Mouse (Mus musculus): ENCODE data around the gene Ccnq. TPM values are rescaled to one million over a fixed set of nuclear protein-coding genes. Genes with fewer than 3 reads are reported as not detected.
A peak's percentile ranks its signal among the peaks of the same experiment; 100 is the strongest.

The Ccnq gene
- total RNA-seq (2012; rRNA removed) (55.2 and 55.5 TPM in 2 replicates), total RNA-seq (2014; rRNA removed) (56.9 and 63.5 TPM in 2 replicates), polyA plus RNA-seq (2012; ENCODE audit: insufficient read length, low read depth) (37.7 and 47.7 TPM in 2 replicates)

GRCm38 (mm10) chr11:78750885-78751842 lies at the start of gene Ccnq:
TSS of gene Ccnq (minus strand) at chr11:78751729.
- H3K9me3 ChIP-seq (replicated peaks; ENCODE audit: low read length), result no peaks in the 10 kb centered on the region
- H3K4me1 ChIP-seq (ENCODE audit: control insufficient read depth in 1 of 2, insufficient read depth in 2 of 2), result peaks cover 0 to 30% of the 10 kb centered on the region in 2 experiments; a peak in 2 of 4 replicates
- H3K79me2 ChIP-seq (replicated peaks; ENCODE audit: control insufficient read depth, extremely low read depth, insufficient read depth, poor library complexity, severe bottlenecking), result peaks cover 5% of the 10 kb centered on the region
- peak within 1 kb of the TSS; percentile 70 to 99 (median 74) for H3K4me3 ChIP-seq (replicated peaks in 1 of 3; ENCODE audit: low read depth in 2 of 3, low read length in 2 of 3, poor library complexity in 1 of 3)
- in situ Hi-C loops (cut with MboI; ENCODE audit: low pct_ligation_motif_present, low pct_unique_long_range_greater_than_20kb, low sequenced_read_pairs) (no loop called here), dilution Hi-C loops (cut with MboI; ENCODE audit: extremely low pct_ligation_motif_present, extremely low pct_unique_long_range_greater_than_20kb, low sequenced_read_pairs) (no loop called here)
- peak within 1 kb of the TSS; percentile 55 for H3K4me2 ChIP-seq (ENCODE audit: insufficient read depth, low read depth, poor library complexity, severe bottlenecking)
- peak; percentile 81 for DNase-seq (ENCODE audit: extremely low read depth)
- peaks cover 7% of the 10 kb centered on the region for H3K27me3 ChIP-seq (replicated peaks)
- peaks cover 12 to 30% of the 10 kb centered on the region in 2 experiments for H3K36me3 ChIP-seq (replicated peaks in 1 of 2; ENCODE audit: control insufficient read depth in 1 of 2, insufficient read depth in 1 of 2, low read length in 1 of 2)
- H3K9ac ChIP-seq (ENCODE audit: insufficient read depth, low read depth), result peak within 1 kb of the TSS; percentile 70
- H3K27ac ChIP-seq (ENCODE audit: insufficient read depth, low read depth), result peak within 1 kb of the TSS; percentile 11
- TF ChIP-seq TBP (conservative IDR thresholded peaks at IDR 0.05; ENCODE audit: low read depth, low read length), result peak; percentile 78
- TF ChIP-seq ETS1 (conservative IDR thresholded peaks at IDR 0.05; ENCODE audit: low read depth, low read length), result no peak
- TF ChIP-seq PAX5 (IDR thresholded peaks at IDR 0.05; ENCODE audit: low read length), result no peak
- no peak; the same call in 1 of the 2 replicates for TF ChIP-seq RAD21 (IDR thresholded peaks at IDR 0.05; ENCODE audit: low read depth, low read length)
- TF ChIP-seq NRF1 (IDR thresholded peaks at IDR 0.05; ENCODE audit: low read depth, low read length), result peak; percentile 51
- peak; percentile 92 for TF ChIP-seq MXI1 (IDR thresholded peaks at IDR 0.05; ENCODE audit: low read depth, low read length)
- no peak; the same call in 1 of the 2 replicates for TF ChIP-seq JUND (conservative IDR thresholded peaks at IDR 0.05; ENCODE audit: low read depth, low read length)
- peak; percentile 30; the same call in 1 of the 2 replicates for TF ChIP-seq CHD1 (IDR thresholded peaks at IDR 0.05; ENCODE audit: low read depth, low read length)
- peak; percentile 85 for TF ChIP-seq HCFC1 (IDR thresholded peaks at IDR 0.05; ENCODE audit: low read depth, low read length)
- TF ChIP-seq ZMIZ1 (IDR thresholded peaks at IDR 0.05; ENCODE audit: low read depth, low read length), result peak; percentile 96
- no peak for TF ChIP-seq ZC3H11A (IDR thresholded peaks at IDR 0.05; ENCODE audit: low read depth, low read length)
- TF ChIP-seq BHLHE40 (IDR thresholded peaks at IDR 0.05; ENCODE audit: low read depth, low read length), result 0 out of 2 replicates have a peak, but pooled peaks have one; percentile 12
- peak; percentile 98 for TF ChIP-seq UBTF (IDR thresholded peaks at IDR 0.05; ENCODE audit: low read depth, low read length)
- peak; percentile 92 for TF ChIP-seq MAX (IDR thresholded peaks at IDR 0.05; ENCODE audit: low read length)
- no peak for TF ChIP-seq MAZ (IDR thresholded peaks at IDR 0.05; ENCODE audit: low read depth, low read length)
- no peak for TF ChIP-seq JUN (IDR thresholded peaks at IDR 0.05; ENCODE audit: insufficient read depth, low read depth, low read length)
- peak; percentile 90 for TF ChIP-seq ELF1 (IDR thresholded peaks at IDR 0.05; ENCODE audit: low read depth, low read length)
- TF ChIP-seq CTCF (conservative IDR thresholded peaks at IDR 0.05 in 1 of 2, IDR thresholded peaks at IDR 0.05 in 1 of 2; ENCODE audit: low read depth in 2 of 2, low read length in 2 of 2), result peak in 1 of 2 experiments; percentile 11; a peak in 1 of 4 replicates
- peak; percentile 66 for TF ChIP-seq IRF4 (IDR thresholded peaks at IDR 0.05; ENCODE audit: low read depth, low read length)
- no peak for TF ChIP-seq GABPA (IDR thresholded peaks at IDR 0.05; ENCODE audit: insufficient replicate concordance, low read depth, low read length)
- TF ChIP-seq USF2 (conservative IDR thresholded peaks at IDR 0.05; ENCODE audit: low read depth, low read length), result no peak
- peak; percentile 95 for TF ChIP-seq TCF12 (IDR thresholded peaks at IDR 0.05; ENCODE audit: low read depth, low read length)
- no peak for TF ChIP-seq ZKSCAN1 (IDR thresholded peaks at IDR 0.05; ENCODE audit: borderline replicate concordance, low read depth, low read length)
- peak; percentile 98 for TF ChIP-seq NELFE (IDR thresholded peaks at IDR 0.05; ENCODE audit: low read depth, low read length)
- no peak; the same call in 1 of the 2 replicates for TF ChIP-seq SMC3 (IDR thresholded peaks at IDR 0.05; ENCODE audit: low read depth, low read length)
- peak; percentile 78; the same call in 1 of the 2 replicates for TF ChIP-seq KAT2A (IDR thresholded peaks at IDR 0.05; ENCODE audit: insufficient replicate concordance, low read length)
- no peak for TF ChIP-seq MAFK (IDR thresholded peaks at IDR 0.05; ENCODE audit: insufficient replicate concordance, low read length)
- TF ChIP-seq MEF2A (IDR thresholded peaks at IDR 0.05; ENCODE audit: borderline replicate concordance, low read depth, low read length), result peak; percentile 71; the same call in 1 of the 2 replicates
- TF ChIP-seq EP300 (IDR thresholded peaks at IDR 0.05; ENCODE audit: low read length), result no peak
- peak; percentile 86; the same call in 1 of the 2 replicates for TF ChIP-seq POLR2AphosphoS2 (IDR thresholded peaks at IDR 0.05; ENCODE audit: low read depth, low read length)
- peak; percentile 84 for TF ChIP-seq MYC (IDR thresholded peaks at IDR 0.05; ENCODE audit: low read depth, low read length)
- TF ChIP-seq SIN3A (IDR thresholded peaks at IDR 0.05; ENCODE audit: low read length), result peak; percentile 93
- TF ChIP-seq ZNF384 (IDR thresholded peaks at IDR 0.05; ENCODE audit: low read depth, low read length), result no peak
- TF ChIP-seq POLR2A (IDR thresholded peaks at IDR 0.05; ENCODE audit: low read depth, low read length), result peak; percentile 99
- TF ChIP-seq RCOR1 (conservative IDR thresholded peaks at IDR 0.05; ENCODE audit: low read depth, low read length), result 0 out of 2 replicates have a peak, but pooled peaks have one; percentile 15
- TF ChIP-seq E2F4 (IDR thresholded peaks at IDR 0.05; ENCODE audit: insufficient replicate concordance, low read depth, low read length), result 0 out of 2 replicates have a peak, but pooled peaks have one; percentile 45

Measured in CH12.LX (cell line).